Mouse (Mus musculus): ENCODE data around the gene Lnpk. TPM values are rescaled to one million over a fixed set of nuclear protein-coding genes. Genes with fewer than 3 reads are reported as not detected.

The Lnpk gene
- 40.0 and 40.1 TPM in 2 replicates for polyA plus RNA-seq (2016; fragmentation: Nextera tagmentation; extraction: Ambion mirVana)

DNA sequence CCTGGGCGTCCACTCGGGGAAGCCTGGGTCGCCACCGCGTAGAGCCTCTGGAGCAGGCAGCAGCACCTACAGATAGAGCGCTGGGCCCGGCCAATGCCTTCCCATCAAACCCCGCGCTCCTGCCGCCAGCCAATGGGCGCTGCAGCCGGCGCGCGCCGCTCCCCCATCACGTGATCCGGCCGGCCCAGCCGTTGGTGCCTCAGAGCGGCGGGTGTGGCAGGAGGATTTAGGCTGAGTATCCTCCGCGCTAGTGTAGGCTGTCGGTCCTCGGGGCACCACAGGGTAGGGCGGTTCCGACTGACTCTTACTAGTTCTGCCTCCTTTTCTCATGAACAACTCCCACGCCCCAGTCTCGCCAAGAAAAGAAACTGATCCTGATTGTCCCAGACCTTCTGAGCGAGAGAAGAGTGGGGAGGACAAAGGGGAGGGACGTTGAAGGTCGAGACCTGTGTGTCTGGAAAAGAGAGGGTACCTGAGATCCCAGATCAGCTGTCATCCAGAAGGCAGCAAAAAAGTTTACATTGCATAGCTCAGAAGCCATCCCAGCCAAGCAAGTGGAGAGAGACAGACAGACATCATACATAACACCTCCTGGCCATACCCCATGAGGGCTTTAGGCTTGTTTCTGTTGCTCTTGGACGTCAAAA is at the start of gene Lnpk:
Lnpk (minus strand) TSS at position 593 of the 647 bp plus-strand sequence.
- Histone ChIP-seq H3K36me3 (no peaks in the 10 kb centered on the region), H3K4me2 (replicated peaks) (peak within 1 kb of the TSS; percentile 85), H3K27ac (peak within 1 kb of the TSS; percentile 81), H3K4me3 (peak within 1 kb of the TSS; percentile 98), H3K9me3 (no peaks in the 10 kb centered on the region), H3K27me3 (no peaks in the 10 kb centered on the region), H3K9ac (peak within 1 kb of the TSS; percentile 93), H3K4me1 (peaks cover 3% of the 10 kb centered on the region)
- WGBS: under 1% methylated on average over 34 of the region's 34 CpGs
- peak; percentile 99 for ATAC-seq (ENCODE audit: insufficient number of reproducible peaks, insufficient read depth, low FRiP score, low TSS enrichment)

GRCm38 (mm10) chr2:74620368-74620767 is 41.1 kb upstream of the Lnpk start:
- H3K27ac ChIP-seq: no peak overlapping the region
- no peaks in the 10 kb centered on the region for H3K36me3 ChIP-seq
- H3K4me1 ChIP-seq: no peaks in the 10 kb centered on the region
- H3K9me3 ChIP-seq: no peaks in the 10 kb centered on the region
- no peak overlapping the region for H3K9ac ChIP-seq
- H3K4me2 ChIP-seq (replicated peaks): no peak overlapping the region
- 83% methylated on average over 10 of the region's 10 CpGs for WGBS
- no peaks in the 10 kb centered on the region for H3K27me3 ChIP-seq
- no peak overlapping the region for H3K4me3 ChIP-seq
- no peak for ATAC-seq (ENCODE audit: insufficient number of reproducible peaks, insufficient read depth, low FRiP score, low TSS enrichment)

GRCm38 (mm10) chr2:74619676-74620246 is 40.5 kb upstream of the Lnpk start:
- Histone ChIP-seq H3K4me1 (no peaks in the 10 kb centered on the region), H3K9ac (no peak overlapping the region), H3K27me3 (no peaks in the 10 kb centered on the region), H3K27ac (no peak overlapping the region), H3K9me3 (no peaks in the 10 kb centered on the region), H3K4me2 (replicated peaks) (no peak overlapping the region), H3K36me3 (no peaks in the 10 kb centered on the region), H3K4me3 (no peak overlapping the region)
- WGBS: 62% methylated on average over 3 of the region's 3 CpGs
- no peak for ATAC-seq (ENCODE audit: insufficient number of reproducible peaks, insufficient read depth, low FRiP score, low TSS enrichment)

- 62% methylated on average over 9 of the region's 9 CpGs for WGBS
- Histone ChIP-seq H3K9ac (no peak overlapping the region), H3K27ac (no peak overlapping the region), H3K4me1 (no peaks in the 10 kb centered on the region), H3K4me2 (replicated peaks) (no peak overlapping the region), H3K27me3 (no peaks in the 10 kb centered on the region), H3K9me3 (no peaks in the 10 kb centered on the region), H3K36me3 (no peaks in the 10 kb centered on the region), H3K4me3 (no peak overlapping the region)
- ATAC-seq (ENCODE audit: insufficient number of reproducible peaks, insufficient read depth, low FRiP score, low TSS enrichment): no peak
These were observed 38.5 kb upstream of the Lnpk start for GRCm38 (mm10) chr2:74617706-74618105.

DNA sequence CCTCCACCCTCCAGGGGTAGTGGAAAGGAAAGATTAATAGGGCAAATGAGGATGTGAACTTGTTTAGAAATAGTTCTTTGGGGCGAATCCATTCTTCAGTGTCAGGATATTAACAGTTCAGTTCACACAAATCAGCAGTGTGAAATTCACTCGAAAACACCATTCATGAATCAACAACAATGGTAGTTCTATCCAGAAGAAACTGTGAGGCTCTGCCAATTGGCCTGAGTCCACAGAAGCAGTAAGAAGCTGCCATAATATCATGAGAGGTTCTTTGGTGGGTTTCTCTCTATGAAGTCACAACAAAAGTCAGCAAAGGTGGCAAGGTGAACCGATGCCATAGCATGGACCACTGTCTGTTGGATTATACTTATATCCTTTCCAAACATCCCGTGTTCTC is 32.2 kb upstream of the Lnpk start:
- H3K27me3 ChIP-seq: no peaks in the 10 kb centered on the region
- H3K9me3 ChIP-seq: no peaks in the 10 kb centered on the region
- H3K36me3 ChIP-seq: no peaks in the 10 kb centered on the region
- no peak for ATAC-seq (ENCODE audit: insufficient number of reproducible peaks, insufficient read depth, low FRiP score, low TSS enrichment)
- H3K4me1 ChIP-seq: no peaks in the 10 kb centered on the region
- H3K27ac ChIP-seq: no peak overlapping the region
- 83% methylated on average over 4 of the region's 4 CpGs for WGBS
- H3K9ac ChIP-seq: no peak overlapping the region
- no peak overlapping the region for H3K4me3 ChIP-seq
- H3K4me2 ChIP-seq (replicated peaks): no peak overlapping the region

- Histone ChIP-seq H3K9me3 (no peaks in the 10 kb centered on the region), H3K27ac (no peak overlapping the region), H3K36me3 (no peaks in the 10 kb centered on the region), H3K4me2 (replicated peaks) (no peak overlapping the region), H3K4me3 (no peak overlapping the region), H3K4me1 (no peaks in the 10 kb centered on the region), H3K9ac (no peak overlapping the region), H3K27me3 (no peaks in the 10 kb centered on the region)
- no peak for ATAC-seq (ENCODE audit: insufficient number of reproducible peaks, insufficient read depth, low FRiP score, low TSS enrichment)
These were observed 30.1 kb upstream of the Lnpk start for GRCm38 (mm10) chr2:74609350-74609749.

- WGBS: 85% methylated on average over 5 of the region's 5 CpGs
- Histone ChIP-seq H3K9ac (no peak overlapping the region), H3K27me3 (no peaks in the 10 kb centered on the region), H3K4me2 (replicated peaks) (no peak overlapping the region), H3K9me3 (no peaks in the 10 kb centered on the region), H3K36me3 (no peaks in the 10 kb centered on the region), H3K4me1 (no peaks in the 10 kb centered on the region), H3K27ac (no peak overlapping the region), H3K4me3 (no peak overlapping the region)
- ATAC-seq (ENCODE audit: insufficient number of reproducible peaks, insufficient read depth, low FRiP score, low TSS enrichment): no peak
These were observed 27.0 kb upstream of the Lnpk start for GRCm38 (mm10) chr2:74606087-74606760.

- Histone ChIP-seq H3K4me1 (no peaks in the 10 kb centered on the region), H3K36me3 (no peaks in the 10 kb centered on the region), H3K4me2 (replicated peaks) (no peak overlapping the region), H3K27ac (no peak overlapping the region), H3K4me3 (no peak overlapping the region), H3K27me3 (no peaks in the 10 kb centered on the region), H3K9me3 (no peaks in the 10 kb centered on the region), H3K9ac (no peak overlapping the region)
- no peak for ATAC-seq (ENCODE audit: insufficient number of reproducible peaks, insufficient read depth, low FRiP score, low TSS enrichment)
- 27% methylated on average over 3 of the region's 3 CpGs for WGBS
These were observed 24.8 kb upstream of the Lnpk start for GRCm38 (mm10) chr2:74604011-74604410.

DNA sequence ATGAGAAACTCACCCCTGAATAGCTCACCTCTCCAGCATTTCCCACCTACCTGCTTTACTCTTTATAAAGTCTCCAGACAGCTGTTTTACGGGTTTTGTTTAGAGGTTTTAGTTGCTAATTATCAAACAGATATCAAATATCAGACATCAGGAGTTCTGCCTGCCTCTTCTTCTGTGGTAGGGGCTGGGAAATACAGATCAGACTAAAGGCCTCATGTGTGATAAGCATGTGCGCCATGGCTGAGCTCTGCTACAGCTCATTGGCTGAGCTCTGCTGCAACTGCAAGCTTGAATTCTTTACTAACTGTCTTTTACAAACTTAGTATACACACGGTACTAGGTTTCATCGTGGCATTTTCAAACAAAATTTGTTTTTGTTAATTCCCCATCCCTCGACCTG is 23.2 kb upstream of the Lnpk start:
- Histone ChIP-seq H3K9ac (no peak overlapping the region), H3K36me3 (no peaks in the 10 kb centered on the region), H3K9me3 (no peaks in the 10 kb centered on the region), H3K4me1 (no peaks in the 10 kb centered on the region), H3K4me3 (no peak overlapping the region), H3K27me3 (no peaks in the 10 kb centered on the region), H3K4me2 (replicated peaks) (no peak overlapping the region), H3K27ac (no peak overlapping the region)
- no peak for ATAC-seq (ENCODE audit: insufficient number of reproducible peaks, insufficient read depth, low FRiP score, low TSS enrichment)
- WGBS: 80% methylated on average over 5 of the region's 5 CpGs

DNA sequence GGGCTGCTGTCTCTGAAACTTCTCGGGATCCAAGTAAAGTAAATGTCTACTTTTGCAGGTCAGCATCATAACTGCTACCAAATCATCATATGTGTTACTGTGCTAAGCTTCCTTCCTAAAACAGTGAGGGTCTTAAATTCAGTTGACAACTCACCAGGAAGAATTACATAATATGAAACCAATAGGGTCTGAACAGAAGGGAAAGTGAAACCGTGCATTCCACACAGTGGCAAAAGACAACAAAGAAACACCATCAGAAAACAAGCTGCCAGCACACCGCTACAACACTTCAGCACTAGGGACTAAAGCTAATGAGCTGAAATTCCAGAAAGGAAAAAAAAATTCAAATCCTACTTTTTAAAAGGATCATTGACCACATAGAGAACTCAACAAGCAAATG is 17.9 kb upstream of the Lnpk start:
- 79% methylated on average over 3 of the region's 3 CpGs for WGBS
- ATAC-seq (ENCODE audit: insufficient number of reproducible peaks, insufficient read depth, low FRiP score, low TSS enrichment): no peak
- no peaks in the 10 kb centered on the region for H3K27me3 ChIP-seq
- H3K4me2 ChIP-seq (replicated peaks): no peak overlapping the region
- no peak overlapping the region for H3K4me3 ChIP-seq
- no peaks in the 10 kb centered on the region for H3K4me1 ChIP-seq
- no peak overlapping the region for H3K27ac ChIP-seq
- no peaks in the 10 kb centered on the region for H3K36me3 ChIP-seq
- H3K9me3 ChIP-seq: no peaks in the 10 kb centered on the region
- no peak overlapping the region for H3K9ac ChIP-seq

DNA sequence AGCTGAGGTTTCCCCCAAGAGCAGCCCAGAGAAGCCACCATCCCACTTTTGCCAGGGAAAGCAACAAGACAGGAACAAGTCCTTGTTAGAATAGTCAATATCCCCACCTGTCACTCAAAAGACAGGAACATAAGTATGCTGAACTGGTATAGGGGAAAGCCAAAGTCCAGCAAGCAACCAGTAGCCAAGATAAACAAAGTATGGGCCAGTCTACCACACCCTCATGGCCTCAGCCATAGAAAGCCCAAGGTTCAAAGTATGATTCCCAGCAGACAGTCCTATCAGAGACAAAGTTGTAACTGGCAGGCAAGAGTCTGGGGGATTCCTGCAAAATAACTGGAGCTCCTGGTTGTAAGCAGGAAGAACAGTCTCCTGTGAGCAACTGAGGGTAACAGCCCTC is 16.9 kb upstream of the Lnpk start:
- no peak overlapping the region for H3K4me3 ChIP-seq

GRCm38 (mm10) chr2:74578146-74578842 is 941 bp downstream of the Lnpk start:
- Histone ChIP-seq H3K27ac (peak overlapping the region; percentile 81), H3K9me3 (no peaks in the 10 kb centered on the region), H3K27me3 (no peaks in the 10 kb centered on the region), H3K36me3 (no peaks in the 10 kb centered on the region), H3K4me1 (peaks cover 3% of the 10 kb centered on the region), H3K4me2 (replicated peaks) (peak overlapping the region; percentile 85), H3K4me3 (peak overlapping the region; percentile 98), H3K9ac (peak overlapping the region; percentile 93)
- under 1% methylated on average over 55 of the region's 55 CpGs for WGBS
- peak; percentile 68 for ATAC-seq (ENCODE audit: insufficient number of reproducible peaks, insufficient read depth, low FRiP score, low TSS enrichment)

More for the DNA sequence above, 16.9 kb upstream of the Lnpk start:
- no peaks in the 10 kb centered on the region for H3K4me1 ChIP-seq
- no peak overlapping the region for H3K9ac ChIP-seq
- no peaks in the 10 kb centered on the region for H3K9me3 ChIP-seq
- no peak overlapping the region for H3K27ac ChIP-seq
- H3K4me2 ChIP-seq (replicated peaks): no peak overlapping the region
- no peaks in the 10 kb centered on the region for H3K36me3 ChIP-seq
- no peaks in the 10 kb centered on the region for H3K27me3 ChIP-seq
- ATAC-seq (ENCODE audit: insufficient number of reproducible peaks, insufficient read depth, low FRiP score, low TSS enrichment): no peak
